Mouse (Mus musculus) mouse embryonic stem cell (cell line): ENCODE results near the gene Klf15.

Experiments used
- in situ Hi-C, 2 experiments: fragments of 300-500 bp; cut with MboI; formaldehyde crosslinking; loops; 1 replicate in 1 of 2; 3 replicates in 1 of 2; pipeline ENCODE4 v1.14.3; 2019 to 2020; ENCODE audit warnings: low sequenced_read_pairs in 2 of 2, low pct_unique_long_range_greater_than_20kb in 1 of 2, mixed read lengths in 1 of 2; ENCODE audit not compliant: unreplicated experiment in 1 of 2

The Klf15 gene

DNA sequence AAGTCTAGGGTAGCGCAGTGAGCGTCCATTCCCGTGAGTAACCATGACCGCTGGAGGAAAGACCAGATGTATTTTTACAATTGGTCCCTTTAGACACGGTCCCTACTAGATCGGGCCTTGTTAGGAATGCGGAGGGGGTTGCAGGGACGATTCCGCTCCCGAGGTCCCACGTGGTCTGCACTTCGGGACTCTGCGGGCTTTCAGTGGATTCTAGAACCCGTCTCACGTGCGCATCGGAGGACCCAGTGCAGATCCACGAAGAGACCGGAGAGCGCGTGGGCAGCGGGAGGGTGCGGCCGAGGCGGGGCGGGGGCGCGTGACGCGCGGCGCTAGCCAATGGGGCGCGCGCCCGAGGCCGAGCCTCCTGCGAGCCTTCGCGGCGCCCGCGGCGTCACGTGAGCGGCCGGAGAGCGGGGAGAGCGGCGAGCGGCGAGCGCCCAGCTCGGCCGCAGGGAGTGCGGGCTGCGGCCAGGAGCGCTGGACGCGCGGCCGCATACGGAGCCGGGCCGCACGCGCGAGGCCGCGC is at the start of gene Klf15:
Klf15 (plus strand) TSS at position 396 of the 526 bp plus-strand sequence.
- in situ Hi-C loops = no loop called here

DNA sequence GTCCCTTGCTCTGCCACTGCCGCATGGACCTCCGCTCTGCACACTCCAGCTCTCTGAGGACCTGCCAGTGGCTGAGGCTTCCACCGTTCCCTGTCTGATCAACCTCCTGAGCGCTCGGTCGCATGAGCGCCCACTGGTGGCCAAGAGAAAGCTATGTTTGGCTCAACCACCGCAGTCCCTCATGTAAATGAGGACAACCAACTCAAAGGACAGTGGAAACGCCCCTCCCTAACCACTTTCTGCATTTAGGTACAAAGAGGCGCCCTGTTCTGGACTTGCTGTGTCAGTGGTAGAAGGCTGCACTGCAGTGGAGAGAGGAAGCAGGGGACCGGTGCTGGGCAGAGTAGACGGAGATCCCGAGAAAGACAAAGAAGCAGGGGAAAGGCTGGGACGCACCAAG is 39.8 kb upstream of the Klf15 start:
- in situ Hi-C loops = loop anchor here (10.0 kb wide), 2 partner anchors 738 to 748 kb away; no protein-coding TSS in a partner anchor

DNA sequence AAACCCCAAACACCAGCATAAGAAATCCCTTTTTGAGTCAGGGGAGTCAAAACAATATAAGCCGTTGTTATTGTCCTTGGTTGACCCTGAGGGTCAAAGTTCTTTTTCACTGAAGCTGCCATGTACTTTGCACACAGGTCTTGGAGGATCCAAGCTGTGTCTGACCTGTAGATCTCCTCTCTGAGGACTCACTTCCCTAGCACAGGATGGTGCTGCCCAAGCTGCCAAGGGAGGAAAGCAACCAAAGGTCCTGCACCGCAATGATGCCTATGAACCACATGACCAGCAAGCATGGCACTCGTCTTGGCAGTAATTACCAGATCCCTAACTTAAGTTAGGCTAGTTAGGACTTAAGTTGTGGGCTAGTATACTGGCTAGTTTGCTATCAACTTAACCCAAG is 37.0 kb upstream of the Klf15 start:
- in situ Hi-C loops = loop anchor here (10.0 to 25.0 kb wide), 3 partner anchors 112 to 751 kb away; no protein-coding TSS in a partner anchor

DNA sequence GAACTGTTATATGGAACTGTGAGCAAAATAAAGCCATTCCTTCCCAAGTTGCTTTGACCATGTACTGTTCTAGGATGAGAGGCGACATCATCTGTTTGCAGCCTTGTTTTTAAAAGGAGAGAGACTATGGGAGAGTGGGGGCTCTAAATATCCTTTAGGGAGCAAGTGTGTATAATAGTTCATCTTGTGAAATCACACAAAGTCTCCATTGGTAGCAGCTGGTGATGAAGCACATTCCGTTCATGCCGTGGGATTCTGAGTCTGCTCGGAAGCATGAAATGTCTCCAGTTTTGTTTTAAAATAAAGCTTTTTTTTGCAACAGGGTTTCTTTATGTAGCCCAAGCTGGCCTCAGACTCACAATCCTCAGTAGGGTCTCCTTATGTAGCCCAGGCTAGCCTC is 36.4 kb upstream of the Klf15 start:
- in situ Hi-C loops = loop anchor here (10.0 to 25.0 kb wide), 3 partner anchors 111 to 751 kb away; no protein-coding TSS in a partner anchor

DNA sequence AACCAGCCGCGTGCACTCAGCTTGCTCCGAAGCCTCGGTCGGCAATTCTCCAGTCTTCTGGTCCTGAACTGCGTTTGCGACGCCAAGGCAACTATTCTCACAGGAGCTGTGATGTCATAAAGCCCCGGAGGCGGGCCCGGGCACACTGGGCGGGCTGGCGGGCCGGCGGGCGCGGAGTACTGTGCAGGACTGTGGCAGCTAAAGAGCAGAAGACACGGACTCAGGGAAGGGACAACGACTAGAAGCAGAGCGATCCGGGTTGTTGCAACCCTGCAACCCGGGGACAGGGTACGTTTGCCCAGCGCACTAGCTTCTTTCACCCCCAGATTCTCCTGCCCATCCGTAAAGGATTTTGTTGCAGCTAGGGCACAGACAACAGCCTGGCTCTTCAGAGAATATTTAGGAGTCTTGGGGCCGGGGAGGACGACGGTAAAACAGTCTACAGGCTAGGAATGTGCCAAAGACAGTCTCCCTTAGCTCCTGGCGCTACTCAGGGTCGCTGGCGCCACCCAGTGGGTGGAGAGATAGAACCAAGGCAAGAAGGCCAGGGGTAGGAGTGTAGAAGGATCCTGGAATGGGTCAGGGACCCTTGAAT is 33.9 kb upstream of the Klf15 start, which contains the start of gene Cfap100:
Cfap100 (minus strand) TSS at position 418 of the 595 bp plus-strand sequence.
- in situ Hi-C loops = loop anchor here (10.0 to 25.0 kb wide), 3 partner anchors 109 to 754 kb away; no protein-coding TSS in a partner anchor

DNA sequence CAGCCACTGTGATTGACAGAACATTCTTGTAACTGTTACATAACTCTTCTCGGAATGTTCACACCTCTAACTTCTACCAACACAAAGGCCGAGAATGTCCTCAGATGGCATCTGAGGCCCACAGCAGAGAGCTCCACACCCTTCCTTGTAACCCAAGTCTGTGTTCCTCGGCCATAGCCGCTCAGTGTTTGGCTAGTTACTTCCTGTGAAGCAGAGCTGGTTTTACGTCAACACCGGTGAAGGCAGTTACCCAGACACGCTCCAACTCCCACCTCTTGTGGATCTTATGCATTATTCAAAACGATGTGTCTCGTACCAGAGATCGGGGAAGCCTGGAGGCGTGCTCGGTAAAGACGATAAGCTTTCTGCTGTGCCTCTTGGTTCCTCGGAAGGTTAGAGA is 32.5 kb upstream of the Klf15 start:
- in situ Hi-C loops = loop anchor here (10.0 to 25.0 kb wide), 3 partner anchors 107 to 755 kb away; no protein-coding TSS in a partner anchor

DNA sequence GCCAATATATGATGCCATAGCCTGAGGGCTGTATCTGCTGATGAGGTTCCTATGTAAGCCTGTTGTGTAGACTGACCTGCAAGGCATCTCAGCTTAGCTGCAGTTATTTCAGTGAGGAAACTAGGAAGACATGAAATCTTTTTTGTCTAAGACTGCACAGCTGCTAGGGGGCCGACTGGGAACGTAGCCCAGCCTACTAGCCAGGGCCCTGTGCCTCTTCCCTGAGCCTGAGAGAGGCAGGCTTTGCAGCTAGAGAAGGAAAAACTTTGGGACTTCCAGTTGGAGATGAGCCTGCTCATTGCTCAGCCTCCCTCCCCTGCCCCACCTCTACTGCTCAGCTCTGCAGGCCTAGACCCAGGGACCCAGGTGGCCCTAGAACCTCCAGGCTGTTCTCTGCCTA is 30.9 kb upstream of the Klf15 start:
- in situ Hi-C loops = loop anchor here in 1 of 2 experiments (25.0 kb wide), 1 partner anchor 106 kb away; no protein-coding TSS in a partner anchor

DNA sequence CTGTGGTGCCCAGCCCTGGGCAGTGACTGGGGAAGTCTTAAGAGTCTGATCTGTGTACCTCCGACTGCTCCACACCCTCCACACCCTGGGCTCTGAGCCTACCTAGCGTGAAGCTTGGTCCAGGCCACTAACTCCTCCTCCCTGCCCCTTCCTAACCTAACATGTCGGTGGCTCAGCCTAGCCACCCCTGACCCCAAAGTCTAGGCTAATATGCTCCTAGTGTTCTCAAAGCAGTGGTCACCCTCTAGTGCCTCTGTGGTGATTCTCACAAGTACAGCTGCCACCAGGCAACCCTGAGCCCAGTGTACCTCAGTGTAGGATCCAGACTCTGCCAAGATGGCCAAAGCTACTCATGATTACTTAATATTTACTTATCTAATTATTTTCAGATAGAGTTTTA is 27.7 kb upstream of the Klf15 start:
- in situ Hi-C loops = loop anchor here in 1 of 2 experiments (25.0 kb wide), 1 partner anchor 103 kb away; no protein-coding TSS in a partner anchor

DNA sequence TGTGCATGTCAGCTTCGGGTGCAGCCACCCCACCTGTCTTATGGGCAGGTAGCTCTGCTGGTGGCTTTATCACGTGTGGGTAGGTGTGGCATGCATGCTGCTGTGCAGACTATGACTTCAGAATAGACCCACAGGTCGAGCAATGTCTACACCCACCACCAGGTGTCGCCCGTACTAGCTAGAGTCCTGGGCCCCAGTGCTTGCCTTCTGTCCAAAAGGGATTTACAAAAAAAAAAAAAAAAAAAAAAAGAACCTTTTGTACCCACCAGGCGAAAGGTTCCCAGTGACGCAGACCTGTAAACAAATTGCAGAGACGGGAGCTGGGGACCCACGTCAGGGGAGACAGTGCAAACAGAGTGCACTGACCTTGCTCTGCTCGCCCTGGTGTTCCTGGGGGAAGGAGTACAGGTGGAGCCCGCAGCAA is 27.2 kb upstream of the Klf15 start:
- in situ Hi-C loops = loop anchor here in 1 of 2 experiments (25.0 kb wide), 1 partner anchor 102 kb away; no protein-coding TSS in a partner anchor

DNA sequence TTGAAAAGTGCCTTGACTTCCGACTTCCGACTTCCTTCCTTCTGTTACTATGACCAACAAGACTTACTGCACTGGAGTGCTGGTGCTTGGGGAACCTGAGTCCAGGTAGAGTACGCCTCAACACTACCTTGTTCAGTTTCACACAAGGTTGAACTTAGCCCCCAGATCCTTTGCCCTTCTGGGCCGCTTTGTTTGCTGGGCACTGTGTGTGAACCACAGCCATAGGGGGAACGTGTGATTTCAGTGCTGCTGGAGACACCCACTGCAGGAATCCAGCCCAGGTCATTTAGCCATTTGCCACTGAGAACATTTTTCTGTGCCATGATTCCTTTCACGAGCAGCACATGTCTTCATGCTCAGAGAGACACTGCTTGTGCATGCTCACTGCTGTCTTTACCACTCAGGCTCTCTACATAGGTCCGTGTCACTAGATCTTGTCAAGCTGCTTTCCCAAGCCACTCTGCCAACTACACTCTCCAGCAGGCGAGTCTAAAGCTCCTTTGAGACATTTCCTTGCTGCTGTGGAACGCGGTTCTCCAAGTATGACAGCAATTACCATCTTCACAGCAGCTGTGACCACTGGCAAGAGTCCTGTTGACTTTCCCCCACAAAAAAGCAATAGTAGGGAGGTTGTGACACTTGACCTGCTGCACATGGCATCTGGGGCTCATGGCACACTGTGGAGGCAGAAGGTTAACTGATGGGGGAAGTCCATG is 26.0 kb upstream of the Klf15 start:
- in situ Hi-C loops = loop anchor here in 1 of 2 experiments (25.0 kb wide), 1 partner anchor 101 kb away; no protein-coding TSS in a partner anchor

DNA sequence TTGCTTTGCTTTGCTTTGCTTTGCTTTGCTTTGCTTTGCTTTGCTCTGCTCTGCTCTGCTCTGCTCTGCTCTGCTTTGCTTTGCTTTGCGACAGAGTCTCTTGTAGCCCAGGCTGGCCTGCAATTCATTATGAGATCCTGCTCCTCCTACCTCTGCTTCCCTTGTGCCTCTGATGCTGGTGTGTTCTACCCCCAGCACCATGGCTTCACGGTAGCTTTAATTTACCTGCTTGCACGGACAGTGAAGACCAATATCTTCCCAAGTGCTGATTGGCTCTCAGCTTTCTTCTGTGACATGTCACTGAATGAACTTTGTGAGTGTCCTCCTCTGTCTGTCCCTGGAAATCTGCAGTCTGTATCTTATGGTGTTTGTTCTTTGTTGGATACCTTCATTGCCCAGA is 25.3 kb upstream of the Klf15 start:
- in situ Hi-C loops = loop anchor here in 1 of 2 experiments (25.0 kb wide), 1 partner anchor 100 kb away; no protein-coding TSS in a partner anchor

DNA sequence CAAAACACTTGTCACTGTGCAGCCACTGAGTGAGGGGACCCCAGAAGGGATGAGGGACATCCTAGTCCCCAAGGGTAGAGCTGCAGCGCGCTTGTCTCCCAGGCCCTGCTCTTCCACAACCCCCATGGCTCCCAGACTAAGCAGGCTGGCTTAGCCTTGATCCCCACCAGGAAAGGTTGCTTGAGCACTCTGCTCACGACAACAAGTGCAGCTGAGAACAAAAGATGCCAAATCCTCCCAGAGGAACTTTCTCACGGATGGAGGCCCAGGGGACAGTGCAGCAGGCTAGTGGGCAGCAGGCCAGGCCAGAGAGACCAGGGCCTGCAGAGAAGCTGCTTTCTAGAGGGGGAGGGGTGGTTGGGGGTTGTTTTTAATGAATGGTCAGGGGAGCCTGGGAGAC is 15.5 kb upstream of the Klf15 start:
- in situ Hi-C loops = loop anchor here in 1 of 2 experiments (25.0 kb wide), 1 partner anchor 90 kb away; no protein-coding TSS in a partner anchor

DNA sequence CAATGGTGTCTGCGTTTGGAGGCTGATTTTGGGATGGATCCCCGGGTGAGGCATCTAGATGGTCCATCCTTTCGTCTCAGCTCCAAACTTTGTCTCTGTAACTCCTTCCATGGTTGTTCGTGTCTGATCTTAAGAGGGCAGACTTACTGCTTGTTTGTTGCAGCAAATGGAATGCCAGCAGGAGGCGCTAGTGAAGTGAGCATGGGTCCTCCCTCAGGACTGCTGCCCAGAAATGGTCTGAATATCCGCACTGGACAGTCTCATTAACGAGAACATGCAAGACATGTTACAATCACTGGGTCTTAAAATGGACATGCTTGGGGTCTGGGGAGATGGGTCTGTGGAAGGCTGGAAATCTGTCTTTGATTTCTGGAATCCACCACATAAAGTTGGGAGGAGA is 12.2 kb upstream of the Klf15 start:
- in situ Hi-C loops = no loop called here

DNA sequence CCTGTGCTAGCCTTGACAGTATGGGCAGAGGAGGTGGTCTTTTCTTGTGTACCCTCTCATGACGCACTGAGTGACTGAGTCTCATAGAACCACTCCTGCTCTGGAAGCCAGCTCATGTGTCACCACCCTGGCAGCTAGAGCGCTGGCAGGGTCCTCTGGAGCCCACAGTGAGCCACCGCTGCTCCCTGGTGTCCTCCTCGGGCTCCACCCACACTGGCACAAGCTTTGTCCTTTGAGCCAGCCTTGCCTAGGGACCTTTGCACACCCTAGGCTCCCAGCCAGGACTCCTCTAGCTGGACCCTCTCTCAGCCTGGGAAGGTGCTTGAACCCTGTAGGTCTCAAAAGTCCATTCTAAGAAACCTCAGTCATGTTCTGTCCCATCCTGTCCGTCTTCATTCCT is 11.7 kb upstream of the Klf15 start:
- in situ Hi-C loops = no loop called here

DNA sequence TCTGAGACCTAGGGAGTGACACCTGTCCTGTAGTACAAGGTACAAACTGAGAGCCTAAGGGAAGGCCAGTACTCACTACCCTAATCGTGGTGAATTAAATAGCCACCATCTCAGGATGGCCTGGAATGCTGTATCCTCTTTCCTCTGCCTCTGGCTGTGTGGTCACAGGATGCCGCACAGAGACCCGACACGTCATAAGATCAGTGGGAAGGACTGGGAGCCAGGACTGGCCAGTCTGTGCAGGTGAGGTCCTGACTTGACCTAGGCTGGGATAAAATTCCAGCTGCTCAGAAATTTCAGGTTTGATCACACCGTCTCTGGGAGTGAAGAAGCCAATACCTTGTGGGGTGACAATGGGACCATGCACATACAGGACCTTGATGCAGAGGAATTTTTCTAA is 10.9 kb upstream of the Klf15 start:
- in situ Hi-C loops = no loop called here

DNA sequence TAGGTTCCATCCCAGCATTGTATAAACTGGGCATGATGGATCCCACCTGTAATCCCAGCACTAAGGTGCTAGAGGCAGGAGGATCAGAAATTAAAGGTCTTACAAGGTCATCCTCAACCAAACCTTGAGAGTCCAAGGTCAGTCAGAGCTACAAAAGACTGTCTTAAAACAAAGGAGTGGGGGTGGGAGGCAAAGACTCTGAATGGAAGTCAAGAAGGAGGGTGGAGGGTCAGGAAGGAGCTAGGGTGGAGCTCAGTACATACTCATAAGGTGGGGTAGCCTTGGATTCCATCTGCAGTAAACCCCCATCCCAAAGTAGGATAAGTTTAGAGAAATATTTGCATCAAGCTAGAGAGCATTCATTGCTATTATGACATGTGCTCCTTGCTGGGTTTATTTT is 9.8 kb upstream of the Klf15 start:
- in situ Hi-C loops = no loop called here

DNA sequence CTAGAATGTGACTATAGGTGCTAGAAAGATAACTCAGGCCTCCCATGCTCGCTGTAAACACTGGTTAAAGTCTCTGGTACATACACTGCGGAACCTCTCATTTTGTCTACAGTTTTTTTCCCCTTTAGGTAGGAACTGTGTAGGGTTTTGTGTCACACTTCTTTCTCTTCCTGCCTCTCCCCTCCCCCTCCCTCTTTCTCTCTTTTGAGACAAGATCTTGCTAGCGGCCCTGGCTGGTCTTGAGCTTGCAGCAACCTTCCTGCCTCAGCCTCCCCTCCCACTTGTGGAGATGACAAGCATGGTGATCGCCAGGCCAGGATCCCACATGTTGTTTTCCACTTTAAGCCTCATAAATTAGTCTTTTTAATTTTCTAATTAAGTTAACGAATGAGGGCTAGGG is 8.6 kb upstream of the Klf15 start:
- in situ Hi-C loops = no loop called here

DNA sequence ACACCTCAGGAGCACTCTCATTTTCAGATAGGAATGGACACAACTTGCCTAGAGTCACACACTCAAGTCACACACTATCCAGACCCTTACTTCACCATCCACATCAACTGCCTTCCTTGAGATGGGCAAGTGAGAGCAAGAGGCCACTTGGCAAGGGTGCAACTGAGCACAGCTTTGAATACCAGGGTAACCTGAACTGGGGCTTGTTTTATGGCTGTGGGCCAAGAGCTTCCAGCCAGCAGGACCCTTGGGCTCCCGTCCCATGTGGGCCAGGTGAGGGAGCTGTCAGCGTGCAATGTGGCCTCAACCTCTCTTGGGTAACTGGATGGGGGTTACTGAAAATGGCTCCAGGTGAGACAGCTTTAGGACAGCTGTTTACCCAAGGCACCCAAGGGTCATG is 5.0 kb upstream of the Klf15 start:
- in situ Hi-C loops = no loop called here

DNA sequence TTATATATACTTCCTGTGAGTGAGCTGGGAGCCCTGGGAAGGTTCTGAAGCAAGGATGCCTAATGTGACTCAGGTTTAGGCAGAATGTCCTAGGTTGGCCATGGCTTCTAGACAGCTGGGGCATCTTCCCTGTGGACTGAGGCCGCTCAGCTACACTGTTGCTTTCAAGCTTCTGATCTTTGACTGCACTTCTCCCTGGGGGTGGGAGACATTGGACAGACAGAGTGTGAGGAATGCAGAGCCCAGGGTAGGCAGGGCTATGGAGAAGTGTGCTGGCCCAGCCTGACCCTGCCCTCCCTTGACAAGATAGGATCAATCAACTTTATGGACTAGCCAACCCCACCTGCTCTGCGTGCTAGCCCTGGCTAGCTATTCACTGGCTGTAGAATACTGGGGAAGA is 1.2 kb upstream of the Klf15 start:
- in situ Hi-C loops = no loop called here
